Mouse (Mus musculus): ENCODE measurements around the gene Tnrc6c. TPM values are rescaled to one million over a fixed set of nuclear protein-coding genes. Genes with fewer than 3 reads are reported as not detected.
A peak's percentile ranks its signal among the peaks of the same experiment; 100 is the strongest.

Gene Tnrc6c
- polyA plus RNA-seq (2016; fragmentation: Nextera tagmentation; extraction: Ambion mirVana): 24.3 and 26.4 TPM in 2 replicates

GRCm38 (mm10) chr11:117653491-117654351 lies at the start of gene Tnrc6c:
Gene Tnrc6c (plus strand): TSS chr11:117654289.
- Histone ChIP-seq H3K4me2 (replicated peaks) (peak within 1 kb of the TSS; percentile 85), H3K4me1 (peaks cover 36% of the 10 kb centered on the region), H3K4me3 (peak within 1 kb of the TSS; percentile 99), H3K27me3 (peaks cover 22% of the 10 kb centered on the region), H3K27ac (replicated peaks) (peak within 1 kb of the TSS; percentile 98), H3K9ac (replicated peaks) (peak within 1 kb of the TSS; percentile 100), H3K36me3 (no peaks in the 10 kb centered on the region), H3K9me3 (no peaks in the 10 kb centered on the region)
- ATAC-seq (ENCODE audit: low FRiP score, low read depth): peak; percentile 91
- under 1% methylated on average over 62 of the region's 62 CpGs for WGBS

DNA sequence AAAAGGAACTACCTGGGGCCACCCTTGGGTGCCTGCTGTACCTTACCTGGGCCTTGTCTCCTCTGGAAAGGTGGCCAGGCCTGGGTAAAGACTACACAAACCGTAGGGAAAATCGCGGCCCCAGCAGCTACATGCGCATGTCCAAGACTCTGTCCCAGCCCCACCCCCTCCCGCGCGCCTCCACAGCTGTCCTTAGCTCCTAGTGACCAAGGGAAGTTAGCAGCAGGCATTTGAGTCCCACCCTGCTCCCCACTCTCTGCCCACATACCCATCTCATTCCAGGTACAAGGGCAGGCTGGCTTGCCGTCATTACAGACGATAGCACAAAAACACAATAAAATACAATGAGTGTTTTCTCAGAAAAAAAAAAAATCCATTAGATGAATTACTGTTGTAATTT lies 48.0 kb upstream of the Tnrc6c start:
- no peak for ATAC-seq (ENCODE audit: low FRiP score, low read depth)
- no peaks in the 10 kb centered on the region for H3K36me3 ChIP-seq
- no peaks in the 10 kb centered on the region for H3K9me3 ChIP-seq
- no peak overlapping the region for H3K27ac ChIP-seq (replicated peaks)
- peak overlapping the region; percentile 19 for H3K4me2 ChIP-seq (replicated peaks)
- 35% methylated on average over 9 of the region's 9 CpGs for WGBS
- H3K4me1 ChIP-seq: peaks cover 40% of the 10 kb centered on the region
- H3K27me3 ChIP-seq: peaks cover 34% of the 10 kb centered on the region
- H3K9ac ChIP-seq (replicated peaks): no peak overlapping the region
- H3K4me3 ChIP-seq: no peak overlapping the region

- no peak; the same call in 1 of the 2 replicates for ATAC-seq (ENCODE audit: low FRiP score, low read depth)
- Histone ChIP-seq H3K9me3 (no peaks in the 10 kb centered on the region), H3K27me3 (peaks cover 32% of the 10 kb centered on the region), H3K36me3 (no peaks in the 10 kb centered on the region), H3K4me2 (replicated peaks) (peak overlapping the region; percentile 19), H3K9ac (replicated peaks) (no peak overlapping the region), H3K4me1 (peaks cover 44% of the 10 kb centered on the region), H3K4me3 (no peak overlapping the region), H3K27ac (replicated peaks) (peak overlapping the region; percentile 54; the same call in 1 of the 2 replicates)
- WGBS: 8% methylated on average over 13 of the region's 13 CpGs
Observed at GRCm38 (mm10) chr11:117606605-117607203, 47.4 kb upstream of the Tnrc6c start.

DNA sequence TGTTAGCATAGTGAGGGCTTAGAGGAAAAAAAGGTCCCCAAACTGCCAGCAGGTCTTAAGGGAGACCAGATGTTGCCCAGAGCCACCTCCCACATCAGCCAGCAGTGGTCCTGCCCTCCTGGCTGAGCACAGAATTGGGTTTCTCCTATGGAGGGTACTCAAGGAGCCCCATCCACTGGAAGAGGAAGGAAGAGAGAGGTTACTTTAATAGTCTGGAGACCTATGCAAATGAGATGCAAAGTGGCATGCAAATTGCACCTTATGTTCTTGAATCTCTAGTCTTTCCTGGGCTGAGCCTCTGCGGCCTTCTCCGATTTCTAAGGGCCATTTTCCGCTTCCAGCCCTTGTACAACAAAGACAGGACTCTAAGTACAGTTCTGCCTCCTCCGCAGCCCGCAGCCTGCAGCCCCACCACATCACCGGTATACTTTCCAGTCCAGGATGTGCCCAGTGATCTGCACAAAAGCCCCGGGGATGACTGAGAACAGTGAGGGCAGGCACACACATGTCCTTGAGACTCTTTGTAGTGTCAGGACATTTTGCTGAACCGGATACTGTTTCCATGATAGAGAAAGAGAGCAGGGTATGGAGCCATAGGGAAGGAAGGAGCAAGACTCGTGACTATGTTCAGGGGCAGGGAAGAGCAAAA lies 45.8 kb upstream of the Tnrc6c start:
- Histone ChIP-seq H3K27me3 (peaks cover 31% of the 10 kb centered on the region), H3K27ac (replicated peaks) (peak overlapping the region; percentile 4; the same call in 1 of the 2 replicates), H3K9ac (replicated peaks) (no peak overlapping the region), H3K9me3 (no peaks in the 10 kb centered on the region), H3K36me3 (no peaks in the 10 kb centered on the region), H3K4me1 (peaks cover 49% of the 10 kb centered on the region), H3K4me2 (replicated peaks) (no peak overlapping the region), H3K4me3 (no peak overlapping the region)
- WGBS: 53% methylated on average over 9 of the region's 9 CpGs
- ATAC-seq (ENCODE audit: low FRiP score, low read depth): no peak

DNA sequence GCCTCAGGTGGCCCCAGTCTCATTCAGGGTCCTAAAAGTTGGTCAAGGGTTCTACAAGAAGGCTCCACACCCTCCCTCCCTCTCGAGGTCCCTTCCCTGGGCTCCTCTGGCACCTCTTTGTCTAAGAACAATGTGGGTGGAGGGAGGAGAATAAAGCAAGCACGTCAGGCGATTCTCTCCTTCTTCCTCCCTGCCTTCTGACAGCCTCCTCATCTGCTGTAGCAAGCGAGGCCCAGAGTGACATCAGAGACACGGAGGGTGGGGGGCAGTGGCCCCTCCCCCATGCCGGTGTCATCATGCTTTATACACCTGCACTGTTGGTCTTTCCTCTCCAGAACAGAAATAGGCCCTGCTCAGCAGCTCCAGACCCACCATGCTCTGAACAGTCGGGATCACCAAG lies 45.1 kb upstream of the Tnrc6c start:
- Histone ChIP-seq H3K27ac (replicated peaks) (0 out of 2 replicates have a peak overlapping the region, but pooled peaks have one; percentile 4), H3K4me2 (replicated peaks) (no peak overlapping the region), H3K4me3 (no peak overlapping the region), H3K27me3 (peaks cover 31% of the 10 kb centered on the region), H3K9ac (replicated peaks) (no peak overlapping the region), H3K4me1 (peaks cover 48% of the 10 kb centered on the region), H3K9me3 (no peaks in the 10 kb centered on the region), H3K36me3 (no peaks in the 10 kb centered on the region)
- WGBS: 22% methylated on average over 7 of the region's 7 CpGs
- no peak for ATAC-seq (ENCODE audit: low FRiP score, low read depth)

GRCm38 (mm10) chr11:117610589-117610988 lies 43.5 kb upstream of the Tnrc6c start:
- H3K27ac ChIP-seq (replicated peaks): no peak overlapping the region
- H3K9me3 ChIP-seq: no peaks in the 10 kb centered on the region
- H3K9ac ChIP-seq (replicated peaks): no peak overlapping the region
- no peak overlapping the region for H3K4me2 ChIP-seq (replicated peaks)
- ATAC-seq (ENCODE audit: low FRiP score, low read depth): no peak
- H3K36me3 ChIP-seq: no peaks in the 10 kb centered on the region
- H3K4me1 ChIP-seq: peaks cover 43% of the 10 kb centered on the region
- peaks cover 40% of the 10 kb centered on the region for H3K27me3 ChIP-seq
- no peak overlapping the region for H3K4me3 ChIP-seq

DNA sequence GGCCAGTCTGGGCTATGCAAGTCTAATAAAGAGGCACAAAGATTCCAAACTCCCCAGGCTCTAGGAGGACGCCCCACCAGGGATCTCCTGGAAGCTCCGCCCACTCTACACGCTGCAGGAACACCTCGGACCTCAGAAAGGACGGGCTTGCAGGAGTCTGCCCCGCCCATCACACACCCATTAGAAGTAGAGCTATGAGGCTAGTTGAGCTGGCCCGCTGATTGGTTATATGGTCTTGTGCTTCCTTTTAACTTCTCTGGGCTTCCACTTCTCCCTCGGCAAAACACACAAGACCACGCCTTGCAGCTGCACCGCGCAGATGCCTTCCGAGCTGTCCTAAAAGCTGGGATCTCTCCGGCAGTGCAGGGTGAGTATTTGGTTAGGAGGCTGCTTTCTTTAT lies 43.0 kb upstream of the Tnrc6c start:
- Histone ChIP-seq H3K4me3 (no peak overlapping the region), H3K9me3 (no peaks in the 10 kb centered on the region), H3K4me1 (peaks cover 40% of the 10 kb centered on the region), H3K27me3 (peaks cover 45% of the 10 kb centered on the region), H3K4me2 (replicated peaks) (peak overlapping the region; percentile 28), H3K27ac (replicated peaks) (no peak overlapping the region), H3K9ac (replicated peaks) (no peak overlapping the region), H3K36me3 (no peaks in the 10 kb centered on the region)
- WGBS: 14% methylated on average over 13 of the region's 13 CpGs
- no peak for ATAC-seq (ENCODE audit: low FRiP score, low read depth)

DNA sequence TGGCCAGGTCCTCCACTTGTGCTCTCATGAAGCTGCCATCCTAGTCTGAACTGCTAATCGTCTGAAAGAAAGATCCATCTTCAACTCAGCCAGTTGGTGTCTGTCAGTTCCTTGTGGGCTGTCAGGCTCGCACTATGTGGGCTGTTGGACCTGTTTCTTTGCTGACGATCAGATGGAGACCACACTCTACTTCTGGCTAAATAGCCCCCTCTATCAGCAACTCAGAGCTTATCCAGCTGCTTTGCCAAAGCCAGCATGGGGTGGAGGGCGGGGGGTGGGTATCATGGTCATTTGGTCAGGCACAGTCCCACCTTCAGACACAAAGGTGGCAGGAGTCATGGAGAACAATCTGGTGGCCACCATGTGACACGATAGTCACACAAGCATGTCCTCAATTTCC lies 42.2 kb upstream of the Tnrc6c start:
- Histone ChIP-seq H3K9me3 (no peaks in the 10 kb centered on the region), H3K9ac (replicated peaks) (no peak overlapping the region), H3K4me3 (no peak overlapping the region), H3K27ac (replicated peaks) (no peak overlapping the region), H3K4me2 (replicated peaks) (no peak overlapping the region), H3K36me3 (no peaks in the 10 kb centered on the region), H3K4me1 (peaks cover 32% of the 10 kb centered on the region), H3K27me3 (peaks cover 53% of the 10 kb centered on the region)
- no peak for ATAC-seq (ENCODE audit: low FRiP score, low read depth)
- WGBS: 63% methylated on average over 5 of the region's 5 CpGs

- no peak for ATAC-seq (ENCODE audit: low FRiP score, low read depth)
- WGBS: 58% methylated on average over 7 of the region's 7 CpGs
Observed at GRCm38 (mm10) chr11:117612885-117613284, 41.2 kb upstream of the Tnrc6c start.

DNA sequence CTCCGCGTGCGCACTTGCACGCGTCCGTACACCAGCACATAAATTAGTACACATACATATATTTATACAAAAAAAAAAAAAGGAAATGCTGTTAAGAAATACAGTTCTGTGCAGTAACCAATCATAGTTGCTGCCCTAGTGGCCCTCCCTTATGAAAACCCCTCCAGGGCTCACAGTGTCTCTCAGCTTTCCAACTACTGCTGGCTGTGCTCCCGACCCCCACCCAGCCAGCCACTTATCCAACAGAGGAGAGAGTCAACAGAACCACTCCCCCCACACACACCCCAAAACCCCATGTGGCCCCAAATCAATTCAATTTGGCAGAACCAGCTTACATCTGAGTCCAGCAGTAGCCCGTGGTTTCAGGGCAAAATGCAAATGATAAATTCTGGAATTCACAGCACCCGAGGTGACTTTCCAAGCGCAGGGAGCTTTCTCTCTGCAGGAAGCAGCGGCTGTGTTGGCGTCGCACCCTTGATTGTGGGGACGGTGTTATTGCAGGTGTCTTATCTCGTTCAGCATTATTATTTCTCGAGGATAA lies 36.7 kb upstream of the Tnrc6c start:
- Histone ChIP-seq H3K4me3 (no peak overlapping the region), H3K27ac (replicated peaks) (peak overlapping the region; percentile 63)
- ATAC-seq (ENCODE audit: low FRiP score, low read depth): no peak

More at GRCm38 (mm10) chr11:117612885-117613284, 41.2 kb upstream of the Tnrc6c start:
- Histone ChIP-seq H3K27me3 (peaks cover 59% of the 10 kb centered on the region), H3K27ac (replicated peaks) (no peak overlapping the region), H3K4me1 (peaks cover 33% of the 10 kb centered on the region), H3K36me3 (no peaks in the 10 kb centered on the region), H3K4me3 (no peak overlapping the region), H3K4me2 (replicated peaks) (no peak overlapping the region), H3K9me3 (no peaks in the 10 kb centered on the region), H3K9ac (replicated peaks) (no peak overlapping the region)

GRCm38 (mm10) chr11:117618214-117618613 lies 35.9 kb upstream of the Tnrc6c start:
- H3K4me1 ChIP-seq: peaks cover 21% of the 10 kb centered on the region
- H3K9ac ChIP-seq (replicated peaks): no peak overlapping the region
- H3K36me3 ChIP-seq: no peaks in the 10 kb centered on the region
- no peak overlapping the region for H3K4me3 ChIP-seq
- H3K4me2 ChIP-seq (replicated peaks): peak overlapping the region; percentile 10; the same call in 1 of the 2 replicates
- H3K27ac ChIP-seq (replicated peaks): peak overlapping the region; percentile 63
- WGBS: 18% methylated on average over 3 of the region's 3 CpGs
- H3K27me3 ChIP-seq: peaks cover 45% of the 10 kb centered on the region
- no peaks in the 10 kb centered on the region for H3K9me3 ChIP-seq
- no peak for ATAC-seq (ENCODE audit: low FRiP score, low read depth)

More for the DNA sequence above, 36.7 kb upstream of the Tnrc6c start:
- Histone ChIP-seq H3K4me1 (peaks cover 21% of the 10 kb centered on the region), H3K36me3 (no peaks in the 10 kb centered on the region), H3K9me3 (no peaks in the 10 kb centered on the region), H3K9ac (replicated peaks) (peak overlapping the region; percentile 16; the same call in 1 of the 2 replicates), H3K27me3 (peaks cover 46% of the 10 kb centered on the region), H3K4me2 (replicated peaks) (peak overlapping the region; percentile 10)
- WGBS: 29% methylated on average over 16 of the region's 16 CpGs

Measured in midbrain, embryonic 12.5 days (tissue).